Mouse (Mus musculus): ENCODE measurements around the gene Gm8237. TPM values are rescaled to one million over a fixed set of nuclear protein-coding genes. Genes with fewer than 3 reads are reported as not detected.
"Not testable (repeated sequence)": the region's sequence is repeated elsewhere in the genome, so short reads cannot be mapped to it uniquely, and the experiment has no call there.

Gene Gm8237
- polyA plus RNA-seq (2015; fragmentation: Nextera tagmentation; extraction: Ambion mirVana): 0.17 and 0.23 TPM in 2 replicates

DNA sequence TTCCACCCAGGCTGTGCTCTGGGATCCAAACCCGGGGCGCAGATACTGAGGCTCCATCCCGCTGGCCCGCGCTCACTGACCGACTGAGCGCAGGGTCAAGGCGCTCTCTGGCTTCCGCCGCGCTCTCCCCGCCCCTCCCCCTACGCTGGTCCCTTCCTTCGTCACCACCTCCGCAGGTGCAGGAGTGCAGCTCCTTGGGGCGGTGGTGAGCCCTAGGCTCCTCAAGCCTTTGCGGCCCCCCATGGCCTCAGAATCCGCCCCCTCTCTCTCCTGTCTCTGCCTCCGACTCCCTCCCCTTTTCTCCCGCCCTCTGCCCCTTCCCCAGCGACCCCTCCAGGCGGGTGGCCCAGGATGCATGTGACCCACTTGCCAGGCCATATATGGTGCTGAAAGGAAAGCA is at the start of gene Gm8237:
Gm8237 (minus strand) TSS at position 142 of the 400 bp plus-strand sequence.
- WGBS: 2% methylated on average over 17 of the region's 22 CpGs
- H3K9ac ChIP-seq: peak within 1 kb of the TSS; percentile 60
- H3K36me3 ChIP-seq (ENCODE audit: poor library complexity, severe bottlenecking): not testable (repeated sequence)

DNA sequence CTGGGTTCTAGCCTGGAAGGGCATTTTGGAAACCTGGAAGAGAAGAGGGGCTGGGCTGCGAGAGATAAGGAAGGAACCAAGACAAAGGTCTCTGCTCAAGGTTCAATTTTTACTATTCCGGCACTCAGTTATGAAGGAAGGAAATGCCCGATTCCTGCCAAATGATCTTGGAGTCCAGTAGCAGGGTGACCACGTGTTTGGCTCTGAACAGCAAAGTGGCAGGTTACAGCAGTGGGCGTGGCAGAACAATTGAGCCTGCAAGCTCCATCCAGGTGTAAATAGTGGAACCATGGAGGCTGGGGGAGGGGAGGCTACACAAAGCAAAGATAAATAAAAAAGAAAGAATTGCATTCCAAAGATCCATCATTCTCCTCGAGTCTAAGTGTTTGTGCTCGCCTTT is 43.1 kb upstream of the Gm8237 start:
- not testable (repeated sequence) for H3K9ac ChIP-seq; H3K4me3 ChIP-seq; H3K9me3 ChIP-seq (replicated peaks); H3K4me1 ChIP-seq; ATAC-seq; H3K4me2 ChIP-seq; H3K27ac ChIP-seq; H3K36me3 ChIP-seq (ENCODE audit: poor library complexity, severe bottlenecking); H3K27me3 ChIP-seq
- WGBS: 80% methylated on average over 7 of the region's 7 CpGs

More for the DNA sequence above, at the start of gene Gm8237:
- H3K9me3 ChIP-seq (replicated peaks); H3K27me3 ChIP-seq; H3K27ac ChIP-seq; H3K4me1 ChIP-seq: not testable (repeated sequence)
- ATAC-seq: 0 out of 2 replicates have a peak, but pooled peaks have one; percentile 61
- H3K4me3 ChIP-seq: peak within 1 kb of the TSS; percentile 46
- peak within 1 kb of the TSS; percentile 82 for H3K4me2 ChIP-seq

DNA sequence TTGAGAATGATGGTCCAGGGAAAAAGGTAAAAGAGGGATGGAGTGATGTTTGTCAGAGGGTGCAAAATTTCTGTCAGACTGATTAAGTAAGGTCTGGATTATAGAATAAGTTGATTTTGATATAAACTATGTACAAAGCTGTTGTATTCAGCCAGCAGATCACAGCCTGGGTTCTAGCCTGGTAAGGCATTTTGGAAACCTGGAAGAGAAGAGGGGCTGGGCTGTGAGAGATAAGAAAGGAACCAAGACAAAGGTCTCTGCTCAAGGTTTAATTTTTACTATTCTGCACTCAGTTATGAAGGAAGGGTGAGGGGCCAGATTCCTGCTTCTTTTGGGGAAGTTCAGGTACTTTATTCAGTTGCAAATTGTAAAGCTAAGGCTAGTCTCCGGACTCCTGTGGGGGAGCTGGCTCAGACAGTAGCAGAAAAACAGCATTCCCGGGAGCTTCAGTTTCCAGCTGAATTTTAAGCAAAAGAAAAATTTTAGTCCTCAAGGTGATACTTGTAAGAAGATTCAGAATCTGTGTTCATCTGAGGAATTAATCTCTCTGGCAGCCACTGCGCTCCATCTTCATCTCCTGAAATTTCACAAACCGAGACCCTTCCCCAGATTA is 38.3 kb upstream of the Gm8237 start:
- not testable (repeated sequence) for H3K27ac ChIP-seq; H3K9me3 ChIP-seq (replicated peaks); H3K4me1 ChIP-seq; ATAC-seq; H3K4me2 ChIP-seq; H3K9ac ChIP-seq; H3K27me3 ChIP-seq; H3K4me3 ChIP-seq; H3K36me3 ChIP-seq (ENCODE audit: poor library complexity, severe bottlenecking)
- WGBS: 76% methylated on average over 4 of the region's 4 CpGs

DNA sequence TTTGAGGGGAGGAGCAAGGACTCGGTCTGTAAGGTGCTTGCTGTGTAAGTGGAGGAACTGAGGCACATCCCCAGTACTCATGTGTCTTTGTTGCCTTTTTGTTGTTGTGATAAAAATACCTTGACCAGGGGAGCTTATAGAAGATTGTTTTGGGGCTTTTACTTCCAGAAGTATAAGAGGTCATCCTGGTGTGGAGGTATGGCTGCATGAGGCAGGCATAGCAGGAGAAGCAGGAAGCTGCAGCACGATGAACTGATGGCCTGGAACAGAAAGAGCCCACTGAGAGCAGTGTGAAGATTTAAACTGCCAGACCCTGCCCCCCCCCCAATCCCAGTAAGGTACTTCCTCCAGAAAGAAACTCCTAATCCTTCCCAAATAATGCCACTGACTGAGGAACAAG is 33.5 kb upstream of the Gm8237 start:
- not testable (repeated sequence) for H3K4me1 ChIP-seq; H3K9me3 ChIP-seq (replicated peaks); ATAC-seq; H3K27ac ChIP-seq; H3K4me3 ChIP-seq; H3K36me3 ChIP-seq (ENCODE audit: poor library complexity, severe bottlenecking); H3K4me2 ChIP-seq; H3K27me3 ChIP-seq; H3K9ac ChIP-seq
- 87% methylated on average over 2 of the region's 2 CpGs for WGBS

DNA sequence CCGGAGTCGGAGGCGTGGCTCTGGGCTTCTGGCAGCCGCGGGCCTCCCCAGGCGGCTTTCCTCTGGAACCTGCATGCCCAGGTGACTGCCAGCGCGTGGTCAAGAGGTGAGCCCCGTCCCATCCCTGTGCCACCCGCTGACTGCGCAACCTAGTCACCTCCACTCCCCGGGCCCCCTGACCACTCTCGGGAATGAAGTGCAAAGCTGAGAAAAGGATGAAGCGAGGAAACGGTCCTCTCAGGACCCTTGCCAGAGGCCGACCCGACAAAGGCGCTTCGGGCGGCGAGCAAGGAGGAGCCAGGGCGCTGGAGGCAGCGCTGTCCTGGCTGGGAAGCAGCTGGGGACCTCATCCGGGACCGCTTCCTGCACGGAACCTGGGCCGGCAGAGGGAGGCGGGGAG is 391 bp downstream of the Gm8237 start:
- H3K4me2 ChIP-seq: peak overlapping the region; percentile 82
- not testable (repeated sequence) for ATAC-seq; H3K4me1 ChIP-seq; H3K27me3 ChIP-seq; H3K27ac ChIP-seq; H3K36me3 ChIP-seq (ENCODE audit: poor library complexity, severe bottlenecking); H3K9me3 ChIP-seq (replicated peaks)
- under 1% methylated on average over 19 of the region's 28 CpGs for WGBS
- peak overlapping the region; percentile 60 for H3K9ac ChIP-seq
- H3K4me3 ChIP-seq: peak overlapping the region; percentile 46

DNA sequence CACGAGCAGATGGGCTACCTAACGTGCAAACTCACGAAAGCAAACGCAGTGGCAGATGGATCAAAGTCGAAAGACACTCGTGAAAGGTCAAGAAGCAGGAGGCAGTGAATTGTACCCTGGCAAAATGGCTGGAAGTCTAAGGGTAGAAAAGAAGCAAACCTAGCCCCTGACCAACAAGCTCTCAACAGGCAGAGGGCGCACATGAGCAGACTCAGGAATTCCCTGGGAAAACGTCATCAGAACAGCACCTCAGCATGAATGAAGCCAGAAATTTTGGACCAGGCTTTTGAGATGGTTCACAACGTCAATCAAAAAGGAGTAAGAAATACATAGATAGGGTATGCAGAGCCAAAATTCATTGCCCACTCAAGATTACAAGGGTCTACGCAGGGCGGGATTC is 1.0 kb downstream of the Gm8237 start:
- ATAC-seq; H3K9ac ChIP-seq; H3K9me3 ChIP-seq (replicated peaks); H3K27ac ChIP-seq; H3K27me3 ChIP-seq; H3K4me3 ChIP-seq; H3K4me1 ChIP-seq; H3K36me3 ChIP-seq (ENCODE audit: poor library complexity, severe bottlenecking); H3K4me2 ChIP-seq: not testable (repeated sequence)
- 1% methylated on average over 5 of the region's 11 CpGs for WGBS

DNA sequence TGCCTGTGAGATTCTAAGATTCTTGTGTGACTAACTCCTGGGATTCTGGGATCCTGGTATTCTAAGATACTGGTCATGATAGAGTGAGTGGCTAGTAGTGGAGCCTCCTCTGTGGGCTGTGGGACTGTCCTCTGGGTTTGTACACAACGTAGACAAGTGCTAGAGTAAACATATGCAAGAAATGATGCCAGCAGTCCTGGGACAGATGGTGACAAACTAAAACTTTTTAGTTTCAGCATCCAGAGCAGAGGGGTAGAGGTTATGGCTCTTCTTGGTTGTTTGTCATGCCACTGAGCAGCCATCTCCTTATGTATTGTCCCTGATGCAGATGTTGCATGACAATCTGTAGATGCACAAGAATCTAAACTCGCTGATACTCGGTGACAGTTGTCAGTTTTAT is 24.3 kb downstream of the Gm8237 start:
- not testable (repeated sequence) for H3K4me3 ChIP-seq; H3K4me2 ChIP-seq; ATAC-seq; H3K4me1 ChIP-seq; H3K27ac ChIP-seq; H3K9me3 ChIP-seq (replicated peaks); H3K36me3 ChIP-seq (ENCODE audit: poor library complexity, severe bottlenecking); H3K9ac ChIP-seq; H3K27me3 ChIP-seq
- WGBS: 92% methylated on average over 3 of the region's 3 CpGs

DNA sequence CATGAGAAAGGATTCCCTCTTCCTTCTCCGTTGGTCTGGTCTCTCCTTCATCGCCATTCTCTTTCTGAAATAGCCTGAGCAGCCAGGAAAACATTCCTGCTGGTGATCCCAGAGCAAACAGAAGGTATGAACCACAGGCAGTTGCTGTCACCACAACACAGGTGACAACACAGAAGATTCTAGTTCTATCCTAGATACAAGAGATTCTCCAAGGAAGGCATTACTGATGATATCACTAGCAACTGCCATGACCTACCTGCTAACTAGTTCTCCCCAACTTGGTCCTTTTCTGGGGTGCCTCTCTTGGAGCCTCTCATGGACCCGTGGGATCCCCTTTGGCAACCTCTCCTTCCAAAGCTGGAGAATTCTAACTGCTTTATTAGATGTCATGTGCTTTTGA is 50.0 kb downstream of the Gm8237 start, which contains the start of gene Gm3424:
Gm3424 (minus strand) TSS at position 101 of the 400 bp plus-strand sequence.
- WGBS: no CpG with 5 or more reads among the region's 3 CpGs
- not testable (repeated sequence) for H3K4me3 ChIP-seq; H3K36me3 ChIP-seq (ENCODE audit: poor library complexity, severe bottlenecking); ATAC-seq; H3K9ac ChIP-seq; H3K4me1 ChIP-seq; H3K4me2 ChIP-seq; H3K27ac ChIP-seq; H3K27me3 ChIP-seq; H3K9me3 ChIP-seq (replicated peaks)

GRCm38 (mm10) chr14:5812699-5813356 is 67.4 kb downstream of the Gm8237 start:
- not testable (repeated sequence) for H3K4me2 ChIP-seq; H3K4me3 ChIP-seq; H3K27me3 ChIP-seq; H3K9me3 ChIP-seq (replicated peaks); H3K27ac ChIP-seq; H3K9ac ChIP-seq; H3K4me1 ChIP-seq; H3K36me3 ChIP-seq (ENCODE audit: poor library complexity, severe bottlenecking)
- ATAC-seq: peak; percentile 62; the same call in 1 of the 2 replicates
- no CpG with 5 or more reads among the region's 47 CpGs for WGBS

Other genes with a start within 250 kb of the Gm8237 start
- gene Gm8265, start 247.4 kb downstream of the Gm8237 start, polyA plus RNA-seq (2015; fragmentation: Nextera tagmentation; extraction: Ambion mirVana): not detected in 2 replicates
- gene Gm9603, start 192.9 kb downstream of the Gm8237 start, polyA plus RNA-seq (2015; fragmentation: Nextera tagmentation; extraction: Ambion mirVana): not detected in 2 replicates
- gene Gm3373, start 138.8 kb downstream of the Gm8237 start, polyA plus RNA-seq (2015; fragmentation: Nextera tagmentation; extraction: Ambion mirVana): 0.40 TPM in 1 of 2 replicates, not detected in the other
- 2.2 and 2.7 TPM in 2 replicates for gene Gm3383, start 72.4 kb downstream of the Gm8237 start, polyA plus RNA-seq (2015; fragmentation: Nextera tagmentation; extraction: Ambion mirVana)
- gene Gm3424, start 50.1 kb downstream of the Gm8237 start, polyA plus RNA-seq (2015; fragmentation: Nextera tagmentation; extraction: Ambion mirVana): not detected in 2 replicates
- 0.54 and 1.2 TPM in 2 replicates for gene Gm3248, start 81.4 kb upstream of the Gm8237 start, polyA plus RNA-seq (2015; fragmentation: Nextera tagmentation; extraction: Ambion mirVana)
- gene Gm3453, start 98.8 kb upstream of the Gm8237 start, polyA plus RNA-seq (2015; fragmentation: Nextera tagmentation; extraction: Ambion mirVana): not detected in 2 replicates
- gene Gm6337, start 177.9 kb upstream of the Gm8237 start, polyA plus RNA-seq (2015; fragmentation: Nextera tagmentation; extraction: Ambion mirVana): not detected in 2 replicates
- 1.3 and 1.5 TPM in 2 replicates for gene Gm8206, start 213.6 kb upstream of the Gm8237 start, polyA plus RNA-seq (2015; fragmentation: Nextera tagmentation; extraction: Ambion mirVana)
- gene Gm3468, start 228.3 kb upstream of the Gm8237 start, polyA plus RNA-seq (2015; fragmentation: Nextera tagmentation; extraction: Ambion mirVana): 2.3 and 2.4 TPM in 2 replicates
- not detected in 2 replicates for gene Gm3476, start 245.4 kb upstream of the Gm8237 start, polyA plus RNA-seq (2015; fragmentation: Nextera tagmentation; extraction: Ambion mirVana)